Mouse (Mus musculus): Measurements from ENCODE around the gene Itga9. TPM values are rescaled to one million over a fixed set of nuclear protein-coding genes. Genes with fewer than 3 reads are reported as not detected.

Itga9 gene
- polyA plus RNA-seq, 1 experiment from 2014 or later = 8.3 TPM

DNA sequence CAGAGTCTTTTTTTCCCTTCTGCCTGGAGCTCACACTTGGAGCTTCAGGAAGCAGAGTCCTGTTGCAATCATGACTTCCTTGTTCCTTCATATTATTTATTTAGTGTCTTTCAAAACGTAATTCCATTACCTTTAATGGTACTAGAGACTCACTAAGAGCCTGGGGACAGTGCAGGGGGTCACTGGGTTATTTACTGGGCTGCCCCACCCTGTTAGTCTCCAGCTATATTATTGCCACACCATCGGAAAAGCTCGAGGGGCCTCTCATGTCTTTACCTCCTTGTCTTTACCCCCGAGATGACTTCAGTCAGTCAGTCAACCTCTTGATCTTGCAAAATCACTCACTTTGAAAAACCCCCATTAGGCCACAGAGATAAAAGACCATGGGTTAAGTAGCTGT lies 44.5 kb downstream of the Itga9 start:
- H3K27ac ChIP-seq (ENCODE audit: low read depth, low read length) = no peak overlapping the region
- peaks cover 22% of the 10 kb centered on the region for H3K4me1 ChIP-seq (ENCODE audit: control insufficient read depth, insufficient read depth, low read length)
- H3K9ac ChIP-seq (ENCODE audit: low read depth, low read length) = no peak overlapping the region
- no peak overlapping the region for H3K4me3 ChIP-seq (ENCODE audit: low read depth, low read length)
- ATAC-seq (replicated peaks; ENCODE audit: insufficient number of reproducible peaks, low FRiP score, low TSS enrichment) = no peak
- H3K9me3 ChIP-seq (replicated peaks; ENCODE audit: control insufficient read depth, low read length) = no peaks in the 10 kb centered on the region
- H3K36me3 ChIP-seq (ENCODE audit: control insufficient read depth, insufficient read depth, low read length) = no peaks in the 10 kb centered on the region
- H3K27me3 ChIP-seq (ENCODE audit: control insufficient read depth, insufficient read depth, low read length) = no peaks in the 10 kb centered on the region
- no peak overlapping the region for H3K4me2 ChIP-seq
- 43% methylated on average over 4 of the region's 4 CpGs for WGBS (ENCODE audit: insufficient replicate concordance)

DNA sequence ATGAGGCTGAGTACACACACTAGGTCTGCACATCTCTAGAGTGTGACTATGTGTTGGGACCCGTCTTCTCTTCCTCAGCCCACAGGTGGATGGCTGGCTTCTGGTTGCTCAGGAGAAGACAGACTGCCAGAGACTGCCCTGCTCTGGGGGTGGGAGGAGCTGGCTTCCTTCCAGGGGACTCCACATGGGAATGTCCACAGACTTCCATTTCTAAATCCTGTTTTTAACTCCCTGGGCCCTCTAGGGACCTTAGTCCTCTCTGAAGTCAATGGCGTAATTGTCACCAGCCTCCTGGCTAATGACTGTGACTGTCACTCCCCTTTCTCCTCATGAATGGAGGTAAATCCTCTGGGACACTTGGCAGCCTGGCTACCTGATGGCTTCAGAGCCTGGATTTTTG lies 45.4 kb downstream of the Itga9 start:
- no peak overlapping the region for H3K27ac ChIP-seq (ENCODE audit: low read depth, low read length)

DNA sequence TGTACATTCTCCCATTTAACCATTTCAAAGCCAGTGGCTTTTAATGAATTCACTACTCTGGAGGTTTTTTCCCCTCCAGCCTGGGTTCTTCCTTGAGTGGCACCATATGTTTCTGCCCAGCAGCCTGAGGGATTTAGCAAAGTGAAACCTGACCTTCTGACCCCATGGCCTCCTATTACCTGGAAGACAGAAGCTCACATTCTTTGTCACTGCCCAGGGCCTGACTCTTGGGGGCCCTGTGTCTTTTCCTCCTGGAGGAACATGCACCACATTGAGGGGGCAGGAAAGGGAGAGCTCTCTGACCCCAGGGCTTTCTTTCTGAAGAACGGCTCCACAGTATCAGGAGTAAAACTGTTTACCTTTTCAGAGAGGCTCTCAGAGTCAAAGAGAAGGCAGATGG lies 46.9 kb downstream of the Itga9 start:
- Histone ChIP-seq H3K36me3 (ENCODE audit: control insufficient read depth, insufficient read depth, low read length) (no peaks in the 10 kb centered on the region), H3K27ac (ENCODE audit: low read depth, low read length) (no peak overlapping the region), H3K9me3 (replicated peaks; ENCODE audit: control insufficient read depth, low read length) (no peaks in the 10 kb centered on the region), H3K9ac (ENCODE audit: low read depth, low read length) (no peak overlapping the region), H3K4me2 (no peak overlapping the region), H3K27me3 (ENCODE audit: control insufficient read depth, insufficient read depth, low read length) (no peaks in the 10 kb centered on the region), H3K4me3 (ENCODE audit: low read depth, low read length) (no peak overlapping the region), H3K4me1 (ENCODE audit: control insufficient read depth, insufficient read depth, low read length) (peaks cover 17% of the 10 kb centered on the region)
- WGBS (ENCODE audit: insufficient replicate concordance) = 39% methylated on average over 1 of the region's 1 CpGs
- no peak for ATAC-seq (replicated peaks; ENCODE audit: insufficient number of reproducible peaks, low FRiP score, low TSS enrichment)

More for the DNA sequence above, 45.4 kb downstream of the Itga9 start:
- Histone ChIP-seq H3K4me3 (ENCODE audit: low read depth, low read length) (no peak overlapping the region), H3K36me3 (ENCODE audit: control insufficient read depth, insufficient read depth, low read length) (no peaks in the 10 kb centered on the region), H3K9ac (ENCODE audit: low read depth, low read length) (no peak overlapping the region), H3K9me3 (replicated peaks; ENCODE audit: control insufficient read depth, low read length) (no peaks in the 10 kb centered on the region), H3K4me1 (ENCODE audit: control insufficient read depth, insufficient read depth, low read length) (peaks cover 22% of the 10 kb centered on the region), H3K4me2 (no peak overlapping the region), H3K27me3 (ENCODE audit: control insufficient read depth, insufficient read depth, low read length) (no peaks in the 10 kb centered on the region)
- no peak for ATAC-seq (replicated peaks; ENCODE audit: insufficient number of reproducible peaks, low FRiP score, low TSS enrichment)
- WGBS (ENCODE audit: insufficient replicate concordance) = 70% methylated on average over 2 of the region's 2 CpGs

DNA sequence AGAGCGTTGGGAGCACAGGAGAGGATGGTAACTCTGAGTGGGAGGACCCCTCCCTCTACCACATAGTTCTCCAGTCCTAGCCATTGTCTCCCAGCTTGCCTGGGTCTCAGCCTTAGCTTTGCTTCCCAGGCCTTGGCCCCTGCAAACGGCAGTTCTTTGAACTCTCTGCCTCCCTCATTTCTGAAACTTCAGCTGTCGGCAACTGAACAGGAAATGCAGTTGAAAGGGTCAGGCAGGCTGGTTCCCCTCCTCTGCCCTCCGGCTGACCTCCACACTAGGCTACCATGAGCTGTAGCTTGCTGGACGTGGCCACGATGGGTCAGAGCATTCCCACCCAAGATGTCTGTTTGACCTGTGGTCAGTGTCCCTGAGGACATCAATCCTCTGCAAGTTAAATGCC lies 48.5 kb downstream of the Itga9 start:
- Histone ChIP-seq H3K27ac (ENCODE audit: low read depth, low read length) (no peak overlapping the region), H3K9me3 (replicated peaks; ENCODE audit: control insufficient read depth, low read length) (no peaks in the 10 kb centered on the region), H3K36me3 (ENCODE audit: control insufficient read depth, insufficient read depth, low read length) (no peaks in the 10 kb centered on the region), H3K9ac (ENCODE audit: low read depth, low read length) (no peak overlapping the region), H3K4me2 (no peak overlapping the region), H3K4me3 (ENCODE audit: low read depth, low read length) (no peak overlapping the region), H3K27me3 (ENCODE audit: control insufficient read depth, insufficient read depth, low read length) (no peaks in the 10 kb centered on the region), H3K4me1 (ENCODE audit: control insufficient read depth, insufficient read depth, low read length) (peaks cover 17% of the 10 kb centered on the region)
- 11% methylated on average over 6 of the region's 6 CpGs for WGBS (ENCODE audit: insufficient replicate concordance)
- ATAC-seq (replicated peaks; ENCODE audit: insufficient number of reproducible peaks, low FRiP score, low TSS enrichment) = no peak

DNA sequence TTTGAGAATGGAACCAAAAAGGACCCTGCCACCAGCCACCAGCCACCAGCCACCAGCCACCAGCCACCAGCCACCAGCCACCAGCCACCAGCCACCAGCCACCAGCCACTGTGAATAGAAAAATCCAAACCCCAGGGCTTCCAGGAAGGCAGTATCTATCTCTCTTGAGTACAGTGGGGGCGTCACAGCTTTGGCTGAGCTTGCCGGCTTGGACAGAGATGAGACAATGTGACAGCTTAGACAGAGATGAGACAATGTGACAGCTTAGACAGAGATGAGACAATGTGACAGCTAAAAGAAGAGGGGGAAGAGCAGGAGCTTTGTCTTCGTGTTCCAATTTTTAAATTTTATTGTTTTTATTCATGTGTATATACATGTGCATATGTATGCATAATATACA lies 49.2 kb downstream of the Itga9 start:
- no peak for ATAC-seq (replicated peaks; ENCODE audit: insufficient number of reproducible peaks, low FRiP score, low TSS enrichment)
- peaks cover 23% of the 10 kb centered on the region for H3K4me1 ChIP-seq (ENCODE audit: control insufficient read depth, insufficient read depth, low read length)
- no peaks in the 10 kb centered on the region for H3K9me3 ChIP-seq (replicated peaks; ENCODE audit: control insufficient read depth, low read length)
- WGBS (ENCODE audit: insufficient replicate concordance) = 78% methylated on average over 3 of the region's 3 CpGs
- H3K36me3 ChIP-seq (ENCODE audit: control insufficient read depth, insufficient read depth, low read length) = no peaks in the 10 kb centered on the region
- H3K27me3 ChIP-seq (ENCODE audit: control insufficient read depth, insufficient read depth, low read length) = no peaks in the 10 kb centered on the region
- no peak overlapping the region for H3K27ac ChIP-seq (ENCODE audit: low read depth, low read length)
- H3K4me2 ChIP-seq = no peak overlapping the region
- no peak overlapping the region for H3K4me3 ChIP-seq (ENCODE audit: low read depth, low read length)
- H3K9ac ChIP-seq (ENCODE audit: low read depth, low read length) = no peak overlapping the region

DNA sequence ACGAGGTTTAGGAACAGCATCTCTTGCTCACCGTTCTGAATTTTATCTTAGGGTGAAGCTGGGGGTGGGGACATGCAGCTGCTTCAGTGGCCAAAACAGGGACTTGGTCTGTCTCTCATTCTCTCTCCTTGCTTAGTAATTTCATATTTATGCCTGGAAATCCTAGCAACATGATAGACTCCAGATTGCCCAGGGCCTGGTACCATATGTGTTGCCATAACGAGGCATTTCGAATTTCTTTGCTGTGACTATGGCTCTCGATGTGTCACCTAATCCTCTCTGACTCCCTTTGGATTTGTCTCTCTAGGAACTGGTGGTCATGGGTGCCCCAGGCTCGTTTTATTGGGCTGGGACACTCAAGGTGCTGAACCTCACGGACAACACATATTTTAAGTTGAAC lies 51.7 kb downstream of the Itga9 start:
- no peaks in the 10 kb centered on the region; the same call in 1 of the 2 replicates for H3K36me3 ChIP-seq (ENCODE audit: control insufficient read depth, insufficient read depth, low read length)
- no peak overlapping the region for H3K27ac ChIP-seq (ENCODE audit: low read depth, low read length)
- WGBS (ENCODE audit: insufficient replicate concordance) = 82% methylated on average over 7 of the region's 7 CpGs

DNA sequence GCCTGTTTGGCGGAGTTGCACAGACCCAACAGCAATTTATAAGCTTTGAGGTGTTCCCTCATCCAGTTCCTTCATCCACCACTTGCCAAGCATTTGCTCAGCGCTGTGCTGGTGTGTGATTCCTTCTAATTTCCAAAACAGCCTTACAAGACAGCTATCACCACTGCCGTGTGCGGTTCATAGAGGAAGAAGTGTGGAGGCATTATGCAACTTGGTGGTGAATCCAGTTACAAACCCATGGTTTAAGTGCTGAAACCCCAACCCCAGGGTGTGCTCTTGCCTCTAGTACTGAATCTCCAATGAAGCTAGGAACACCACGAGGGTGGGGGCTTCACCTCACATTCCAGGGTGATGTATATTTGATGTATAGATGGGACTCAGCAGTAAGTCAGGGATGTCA lies 53.3 kb downstream of the Itga9 start:
- no peaks in the 10 kb centered on the region for H3K9me3 ChIP-seq (replicated peaks; ENCODE audit: control insufficient read depth, low read length)
- H3K27me3 ChIP-seq (ENCODE audit: control insufficient read depth, insufficient read depth, low read length) = no peaks in the 10 kb centered on the region
- no peak overlapping the region for H3K9ac ChIP-seq (ENCODE audit: low read depth, low read length)
- 74% methylated on average over 5 of the region's 5 CpGs for WGBS (ENCODE audit: insufficient replicate concordance)
- H3K27ac ChIP-seq (ENCODE audit: low read depth, low read length) = no peak overlapping the region
- H3K4me3 ChIP-seq (ENCODE audit: low read depth, low read length) = no peak overlapping the region
- H3K4me1 ChIP-seq (ENCODE audit: control insufficient read depth, insufficient read depth, low read length) = peaks cover 11% of the 10 kb centered on the region
- no peak overlapping the region for H3K4me2 ChIP-seq
- no peaks in the 10 kb centered on the region; the same call in 1 of the 2 replicates for H3K36me3 ChIP-seq (ENCODE audit: control insufficient read depth, insufficient read depth, low read length)
- no peak for ATAC-seq (replicated peaks; ENCODE audit: insufficient number of reproducible peaks, low FRiP score, low TSS enrichment)

More for the DNA sequence above, 51.7 kb downstream of the Itga9 start:
- H3K9me3 ChIP-seq (replicated peaks; ENCODE audit: control insufficient read depth, low read length) = no peaks in the 10 kb centered on the region
- no peak for ATAC-seq (replicated peaks; ENCODE audit: insufficient number of reproducible peaks, low FRiP score, low TSS enrichment)
- H3K27me3 ChIP-seq (ENCODE audit: control insufficient read depth, insufficient read depth, low read length) = no peaks in the 10 kb centered on the region
- H3K4me1 ChIP-seq (ENCODE audit: control insufficient read depth, insufficient read depth, low read length) = peaks cover 18% of the 10 kb centered on the region
- no peak overlapping the region for H3K4me3 ChIP-seq (ENCODE audit: low read depth, low read length)
- H3K9ac ChIP-seq (ENCODE audit: low read depth, low read length) = no peak overlapping the region
- H3K4me2 ChIP-seq = no peak overlapping the region

DNA sequence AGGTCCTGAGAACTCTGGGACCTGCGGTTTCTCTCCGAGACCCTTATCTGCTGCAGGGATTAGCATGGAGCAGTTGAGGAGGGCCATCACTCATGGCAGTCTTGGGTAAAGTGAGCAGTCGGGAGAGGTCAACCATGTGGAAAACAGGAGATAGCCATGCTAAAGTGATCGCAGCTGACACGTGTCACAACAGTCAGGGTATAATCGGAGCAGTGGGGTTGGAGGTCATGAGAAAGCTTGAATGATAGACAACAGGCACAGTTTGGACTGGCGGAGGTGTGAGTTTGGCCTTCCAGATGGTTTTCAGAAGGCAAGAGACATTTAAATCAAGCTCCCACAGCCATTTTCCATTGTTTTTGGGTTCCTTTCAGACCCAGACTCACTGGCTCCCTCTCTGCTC lies 53.8 kb downstream of the Itga9 start:
- no peak overlapping the region for H3K4me2 ChIP-seq
- H3K27me3 ChIP-seq (ENCODE audit: control insufficient read depth, insufficient read depth, low read length) = no peaks in the 10 kb centered on the region
- H3K4me1 ChIP-seq (ENCODE audit: control insufficient read depth, insufficient read depth, low read length) = peaks cover 7% of the 10 kb centered on the region
- H3K36me3 ChIP-seq (ENCODE audit: control insufficient read depth, insufficient read depth, low read length) = no peaks in the 10 kb centered on the region; the same call in 1 of the 2 replicates
- no peak overlapping the region for H3K9ac ChIP-seq (ENCODE audit: low read depth, low read length)
- no peaks in the 10 kb centered on the region for H3K9me3 ChIP-seq (replicated peaks; ENCODE audit: control insufficient read depth, low read length)
- no peak overlapping the region for H3K4me3 ChIP-seq (ENCODE audit: low read depth, low read length)
- no peak overlapping the region for H3K27ac ChIP-seq (ENCODE audit: low read depth, low read length)
- ATAC-seq (replicated peaks; ENCODE audit: insufficient number of reproducible peaks, low FRiP score, low TSS enrichment) = no peak
- WGBS (ENCODE audit: insufficient replicate concordance) = 23% methylated on average over 7 of the region's 7 CpGs

DNA sequence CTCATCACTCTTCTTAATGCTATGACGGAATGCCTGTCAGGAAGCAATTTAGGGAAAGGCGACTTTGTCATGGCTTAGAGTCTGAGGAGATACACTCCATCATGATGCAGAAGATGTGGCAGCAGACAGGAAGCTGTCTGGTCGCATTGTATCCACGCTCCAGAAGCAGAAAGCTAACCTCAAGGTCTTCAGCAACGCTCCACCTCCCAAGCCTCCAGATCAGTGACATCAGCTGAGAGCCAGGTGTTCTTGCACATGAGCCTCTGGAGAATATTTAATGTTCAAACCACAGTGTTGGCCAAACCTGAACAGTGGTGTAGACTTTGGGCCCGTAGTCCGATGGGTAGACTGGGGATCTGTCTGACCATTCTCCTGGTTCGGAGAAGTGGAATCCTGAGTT lies 55.5 kb downstream of the Itga9 start:
- Histone ChIP-seq H3K4me1 (ENCODE audit: control insufficient read depth, insufficient read depth, low read length) (peaks cover 6% of the 10 kb centered on the region), H3K4me2 (no peak overlapping the region), H3K4me3 (ENCODE audit: low read depth, low read length) (no peak overlapping the region), H3K36me3 (ENCODE audit: control insufficient read depth, insufficient read depth, low read length) (no peaks in the 10 kb centered on the region; the same call in 1 of the 2 replicates), H3K9ac (ENCODE audit: low read depth, low read length) (no peak overlapping the region), H3K27ac (ENCODE audit: low read depth, low read length) (no peak overlapping the region), H3K27me3 (ENCODE audit: control insufficient read depth, insufficient read depth, low read length) (no peaks in the 10 kb centered on the region), H3K9me3 (replicated peaks; ENCODE audit: control insufficient read depth, low read length) (no peaks in the 10 kb centered on the region)
- WGBS (ENCODE audit: insufficient replicate concordance) = 78% methylated on average over 8 of the region's 8 CpGs
- ATAC-seq (replicated peaks; ENCODE audit: insufficient number of reproducible peaks, low FRiP score, low TSS enrichment) = no peak
